Mouse (Mus musculus): ENCODE measurements around the gene Sec24d.

DNA sequence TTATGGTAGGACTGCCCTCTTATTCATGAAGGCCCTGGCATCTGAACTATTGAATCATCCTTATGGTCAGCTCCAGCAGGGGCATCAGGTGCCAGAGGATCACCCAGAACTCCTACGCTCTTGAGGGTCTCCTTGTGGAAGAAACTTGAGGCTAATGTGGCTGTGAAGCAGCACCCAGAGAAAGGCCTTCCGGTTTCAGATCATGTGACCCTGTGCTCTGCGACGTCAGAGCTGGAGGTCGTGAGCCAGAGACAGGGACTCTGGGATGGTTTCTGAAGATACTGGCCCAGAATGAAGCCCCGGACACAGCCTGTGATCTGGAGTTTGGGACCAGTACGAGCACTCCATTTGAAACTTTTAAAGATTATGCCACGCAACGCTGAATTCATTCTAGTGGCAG is 53.1 kb downstream of the Sec24d start:
- TF ChIP-seq POLR2A (IDR thresholded peaks at IDR 0.05; ENCODE audit: control insufficient read depth, extremely low read depth, insufficient read depth, low read length, poor library complexity) (no peak), CTCF (IDR thresholded peaks at IDR 0.05; ENCODE audit: borderline replicate concordance, control insufficient read depth, extremely low read depth, insufficient read depth, low read length, poor library complexity) (no peak)
